ENCODE assay signal across 18 mouse cellular contexts in the genomic region with DNA sequence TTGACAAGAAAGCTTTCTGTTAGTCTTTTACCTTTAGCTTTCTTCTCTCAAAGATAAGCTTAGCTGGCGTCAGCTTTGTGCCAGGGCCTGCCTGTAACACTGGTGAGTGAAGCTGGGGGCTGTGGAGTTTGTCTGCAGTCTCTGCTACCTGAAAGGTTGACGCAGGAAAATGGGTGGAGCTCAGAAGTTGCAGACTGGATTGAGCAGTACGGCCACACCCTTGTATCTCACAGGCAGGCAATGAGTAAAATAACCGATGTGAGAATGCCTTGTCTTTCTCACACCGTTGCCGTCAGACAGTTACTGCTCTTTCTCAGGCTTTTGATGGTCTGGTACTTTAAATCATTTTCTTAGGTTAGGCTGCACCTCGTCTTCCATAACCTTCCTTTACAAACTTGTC.
DNase-seq lines count a peak whose midpoint lies in the region.
"Had no signal": no experiment of that assay in that cellular context is flagged by ENCODE, and none has a peak within 500 bp of the region (broad histone marks: within the 10 kb centered on the region; RNA-seq: fewer than 3 reads in every experiment).

No protein-coding gene starts in this region.

- DNase-seq in ES-CJ7 (ENCODE audit: low read depth, low spot score) (peak; percentile 54), R1 (ENCODE audit: low read depth, low spot score) (peak; percentile 54), ZHBTc4 (ENCODE audit: low read depth, low spot score) (peak; percentile 53)
- DNase-seq in embryo, embryonic 11 days = no peak
- DNase-seq in frontal cortex, postnatal 14 days (ENCODE audit: low spot score in 2 of 2) = no peak
- no peak for DNase-seq in spleen, postnatal 14 days (ENCODE audit: low spot score in 2 of 2)
- DNase-seq: adrenal gland, adult 2 months; adrenal gland, adult 8-10 months; adrenal gland, postnatal 10 days; adrenal gland, postnatal 14 days; adrenal gland, postnatal 25 days; B cell, adult 2 months; cerebellum, adult 11 months; cerebellum, adult 11-12 months; cerebellum, adult 18-20 months; cerebellum, adult 2 months; cerebellum, adult 8-10 months; cerebellum, adult 9-10 months had no signal

Comparison
In these comparisons a context has a peak if more than half of its experiments do, and no peak if none do; other contexts are left out.
1. DNase-seq: peak in ES-CJ7 (single experiment), R1 (single experiment) and ZHBTc4 (single experiment); none in embryo, embryonic 11 days (single experiment), frontal cortex, postnatal 14 days (0 of 2) and spleen, postnatal 14 days (0 of 2).